Mouse (Mus musculus) effector memory CD4-positive, alpha-beta T cell, adult 5 months (primary cell): ENCODE results near the gene Tk2. TPM values are rescaled to one million over a fixed set of nuclear protein-coding genes. Genes with fewer than 3 reads are reported as not detected.

ENCODE experiments used
- polyA plus RNA-seq: library from polyadenylated mRNA; unstranded; fragments of 100-300 nt; shearing (Covaris generic); gene quantifications from one replicate; pipeline ENCODE4 v1.2.1, GENCODE M21; 2017

The Tk2 gene
- 56.7 TPM for polyA plus RNA-seq

GRCm38 (mm10) chr8:104248276-104248675, at the start of gene Tk2:
TSS of gene Tk2 (minus strand) at chr8:104248558.

GRCm38 (mm10) chr8:104293081-104293480, 44.7 kb upstream of the Tk2 start, which contains the start of gene Cmtm2a:
TSS of gene Cmtm2a (minus strand) at chr8:104293181.

GRCm38 (mm10) chr8:104250439-104251367, 2.3 kb upstream of the Tk2 start, which contains the start of gene Cklf:
TSS of gene Cklf (plus strand) at chr8:104250861.

Other genes with a start within 250 kb of the Tk2 start
- not detected for gene Cdh5, start 146.9 kb downstream of the Tk2 start, polyA plus RNA-seq
- not detected for gene Bean1, start 78.1 kb downstream of the Tk2 start, polyA plus RNA-seq
- 85.0 TPM for gene Cklf, start 2.3 kb upstream of the Tk2 start, polyA plus RNA-seq
- gene Cmtm2a, start 44.6 kb upstream of the Tk2 start, polyA plus RNA-seq, result not detected
- not detected for gene Gm45711, start 61.5 kb upstream of the Tk2 start, polyA plus RNA-seq
- gene Cmtm1, start 61.6 kb upstream of the Tk2 start, polyA plus RNA-seq, result not detected
- gene Gm11020, start 73.0 kb upstream of the Tk2 start, polyA plus RNA-seq, result not detected
- gene Cmtm2b, start 73.7 kb upstream of the Tk2 start, polyA plus RNA-seq, result not detected
- 8.7 TPM for gene Cmtm3, start 90.9 kb upstream of the Tk2 start, polyA plus RNA-seq
- 1.3 TPM for gene Cmtm4, start 147.2 kb upstream of the Tk2 start, polyA plus RNA-seq
- 39.5 TPM for gene Dync1li2, start 194.5 kb upstream of the Tk2 start, polyA plus RNA-seq